Mouse (Mus musculus) G1E (cell line): ENCODE data around the gene Rab8a. TPM values are rescaled to one million over a fixed set of nuclear protein-coding genes. Genes with fewer than 3 reads are reported as not detected.
A peak's percentile ranks its signal among the peaks of the same experiment; 100 is the strongest.

ENCODE experiments used
- ATAC-seq: 2 replicates; pipeline ENCODE4 v1.8.0; 2016; ENCODE audit warnings: mild to moderate bottlenecking; ENCODE audit not compliant: insufficient number of reproducible peaks, poor library complexity, low FRiP score, severe bottlenecking; ENCODE audit errors: extremely low read depth
- DNase-seq: peaks from one replicate; pipeline ENCODE4 v3.0.0; 2012; ENCODE audit warnings: low spot score
- H3K27me3 ChIP-seq: 2 replicates; pipeline ENCODE4 v1.6.1; 2012; ENCODE audit warnings: mild to moderate bottlenecking, low read length, inconsistent platforms; ENCODE audit not compliant: insufficient read depth
- H3K36me3 ChIP-seq: replicated peaks from 2 replicates; pipeline ENCODE3; 2012; ENCODE audit warnings: mild to moderate bottlenecking, inconsistent platforms
- H3K4me1 ChIP-seq: 2 replicates; pipeline ENCODE4 v1.6.1; 2012; ENCODE audit warnings: low read depth, low read length, inconsistent platforms, mixed read lengths; ENCODE audit not compliant: insufficient read depth
- H3K4me3 ChIP-seq: 2 replicates; pipeline ENCODE4 v1.5.1; 2012; ENCODE audit warnings: low read depth, mild to moderate bottlenecking, inconsistent platforms, low read length, moderate library complexity, mixed read lengths
- H3K9me3 ChIP-seq: replicated peaks from 2 replicates; pipeline ENCODE4 v1.6.1; 2012; ENCODE audit warnings: inconsistent platforms
- CTCF ChIP-seq: IDR thresholded peaks from 2 replicates; pipeline ENCODE4 v1.5.1; 2012; ENCODE audit warnings: low read depth, low read length, inconsistent platforms, mixed read lengths
- GATA1 ChIP-seq: IDR thresholded peaks from 2 replicates; pipeline ENCODE4 v1.6.1; 2012; ENCODE audit warnings: borderline replicate concordance, low read length, inconsistent platforms, mixed read lengths
- GATA2 ChIP-seq: IDR thresholded peaks from 2 replicates; pipeline ENCODE4 v1.6.1; 2012; ENCODE audit warnings: low read depth, low read length, inconsistent platforms, borderline replicate concordance
- POLR2AphosphoS5 ChIP-seq: IDR thresholded peaks from 2 replicates; pipeline ENCODE4 v1.6.1; 2012; ENCODE audit warnings: low read depth, low read length, inconsistent platforms; ENCODE audit not compliant: insufficient replicate concordance
- TAL1 ChIP-seq: conservative IDR thresholded peaks from 2 replicates; pipeline ENCODE4 v1.6.1; 2012; ENCODE audit warnings: low read depth, low read length, inconsistent platforms, mixed read lengths
- polyA plus RNA-seq: library from polyadenylated mRNA; stranded (reverse); fragments of >175 nt; gene quantifications from 2 replicates; pipeline ENCODE4 v1.2.3, GENCODE M21; 2012
- total RNA-seq, 2 experiments: library from RNA; stranded (forward) in 1 of 2; stranded (reverse) in 1 of 2; fragments of 200-1000 nt in 1 of 2; fragments of >200 nt in 1 of 2; fragmentation: Nextera tagmentation in 1 of 2; gene quantifications; 2 replicates each; pipeline ENCODE4 v1.2.3; 2014 to 2017

Gene Rab8a
- total and polyA plus RNA-seq, 3 experiments: 51.8 to 431 (median 63.9) TPM

GRCm38 (mm10) chr8:72151418-72152078 is 9.5 kb upstream of the Rab8a start:
- Histone ChIP-seq H3K27me3 (no peaks in the 10 kb centered on the region), H3K4me3 (no peak overlapping the region), H3K9me3 (no peaks in the 10 kb centered on the region), H3K4me1 (peaks cover 8% of the 10 kb centered on the region; the same call in 1 of the 2 replicates), H3K36me3 (peaks cover 53% of the 10 kb centered on the region)
- DNase-seq (no peak), ATAC-seq (no peak)
- TF ChIP-seq POLR2AphosphoS5 (no peak), TAL1 (no peak), GATA2 (no peak), GATA1 (no peak), CTCF (no peak)

- no peak for ATAC-seq
- Histone ChIP-seq H3K4me1 (peaks cover 18% of the 10 kb centered on the region), H3K4me3 (no peak overlapping the region), H3K9me3 (no peaks in the 10 kb centered on the region), H3K36me3 (peaks cover 60% of the 10 kb centered on the region), H3K27me3 (no peaks in the 10 kb centered on the region)
- no peak for TF ChIP-seq GATA1
- no peak for TF ChIP-seq POLR2AphosphoS5
- no peak for TF ChIP-seq TAL1
- no peak for TF ChIP-seq GATA2
- no peak for TF ChIP-seq CTCF
- no peak for DNase-seq
Observed at GRCm38 (mm10) chr8:72153382-72153781, 7.6 kb upstream of the Rab8a start.

- TF ChIP-seq GATA2 (no peak), POLR2AphosphoS5 (no peak), GATA1 (no peak), CTCF (no peak), TAL1 (no peak)
- DNase-seq (no peak), ATAC-seq (no peak)
- Histone ChIP-seq H3K36me3 (peaks cover 53% of the 10 kb centered on the region), H3K4me3 (no peak overlapping the region), H3K27me3 (no peaks in the 10 kb centered on the region), H3K9me3 (no peaks in the 10 kb centered on the region), H3K4me1 (peaks cover 39% of the 10 kb centered on the region)
Observed at GRCm38 (mm10) chr8:72158096-72158495, 2.9 kb upstream of the Rab8a start.

- peaks cover 42% of the 10 kb centered on the region for H3K4me1 ChIP-seq
- TF ChIP-seq POLR2AphosphoS5 (no peak), TAL1 (no peak), GATA1 (no peak), CTCF (no peak), GATA2 (no peak)
- no peak for ATAC-seq
- H3K36me3 ChIP-seq: peaks cover 53% of the 10 kb centered on the region
- DNase-seq: no peak
- H3K4me3 ChIP-seq: no peak overlapping the region
- no peaks in the 10 kb centered on the region for H3K27me3 ChIP-seq
- H3K9me3 ChIP-seq: no peaks in the 10 kb centered on the region
Observed at GRCm38 (mm10) chr8:72158726-72159125, 2.3 kb upstream of the Rab8a start.

- Histone ChIP-seq H3K4me3 (peak overlapping the region; percentile 87), H3K9me3 (no peaks in the 10 kb centered on the region), H3K4me1 (peaks cover 47% of the 10 kb centered on the region), H3K27me3 (no peaks in the 10 kb centered on the region), H3K36me3 (peaks cover 54% of the 10 kb centered on the region)
- TF ChIP-seq POLR2AphosphoS5 (no peak), GATA1 (no peak), TAL1 (no peak), GATA2 (no peak)
- ATAC-seq (no peak), DNase-seq (no peak)
Observed at GRCm38 (mm10) chr8:72160007-72160406, 993 bp upstream of the Rab8a start.

- no peak for DNase-seq
- Histone ChIP-seq H3K27me3 (no peaks in the 10 kb centered on the region), H3K4me1 (peaks cover 59% of the 10 kb centered on the region), H3K4me3 (peak overlapping the region; percentile 87; the same call in 1 of the 2 replicates), H3K36me3 (peaks cover 66% of the 10 kb centered on the region), H3K9me3 (no peaks in the 10 kb centered on the region)
- no peak for ATAC-seq
- TF ChIP-seq CTCF (no peak), TAL1 (no peak), GATA2 (no peak), GATA1 (no peak), POLR2AphosphoS5 (no peak)
Observed at GRCm38 (mm10) chr8:72162821-72163220, 1.8 kb downstream of the Rab8a start.
